Mouse (Mus musculus): ENCODE results near the gene Rps15. TPM values are rescaled to one million over a fixed set of nuclear protein-coding genes. Genes with fewer than 3 reads are reported as not detected.

Rps15 gene
- polyA plus RNA-seq, 1 experiment from 2014 or later, result 527 TPM

DNA sequence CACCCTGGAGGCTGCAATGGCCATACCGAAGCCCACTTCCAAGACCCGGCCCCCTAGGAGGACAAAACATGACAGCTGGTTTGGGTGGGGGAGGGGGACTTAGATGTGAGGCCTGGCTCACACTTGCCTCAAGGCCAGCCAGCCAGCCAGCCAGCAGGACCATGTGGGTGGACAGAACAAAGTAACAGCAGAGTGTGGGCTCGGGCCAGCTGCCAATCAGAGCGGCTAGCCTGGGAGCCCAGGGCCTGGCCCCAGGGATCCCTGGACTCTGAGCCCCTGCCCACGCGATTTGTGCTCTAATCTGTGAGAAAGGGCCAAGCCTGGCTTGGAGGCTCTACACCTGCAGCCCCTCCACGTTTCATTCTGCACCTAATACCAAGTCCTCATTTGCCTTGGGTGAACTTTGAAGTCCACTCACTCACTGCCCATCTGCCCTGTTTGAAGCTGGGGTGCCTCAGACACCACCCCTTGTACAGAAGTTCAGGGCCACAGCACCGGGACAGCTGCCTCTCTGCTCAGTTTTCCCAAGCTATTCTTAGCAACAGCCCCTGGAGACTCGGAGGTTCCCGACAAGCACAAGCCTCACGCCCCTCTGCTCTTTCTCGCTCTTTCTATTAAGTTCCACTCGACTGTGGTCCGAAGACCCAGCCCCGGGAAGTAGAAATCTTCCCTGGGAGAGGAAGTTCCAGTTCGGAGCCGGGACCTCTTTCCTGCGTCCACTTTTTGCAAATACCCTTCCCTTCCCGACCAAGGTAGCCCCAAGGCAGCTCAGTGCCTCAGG, 32.2 kb upstream of the Rps15 start:
- ATAC-seq, result no peak

DNA sequence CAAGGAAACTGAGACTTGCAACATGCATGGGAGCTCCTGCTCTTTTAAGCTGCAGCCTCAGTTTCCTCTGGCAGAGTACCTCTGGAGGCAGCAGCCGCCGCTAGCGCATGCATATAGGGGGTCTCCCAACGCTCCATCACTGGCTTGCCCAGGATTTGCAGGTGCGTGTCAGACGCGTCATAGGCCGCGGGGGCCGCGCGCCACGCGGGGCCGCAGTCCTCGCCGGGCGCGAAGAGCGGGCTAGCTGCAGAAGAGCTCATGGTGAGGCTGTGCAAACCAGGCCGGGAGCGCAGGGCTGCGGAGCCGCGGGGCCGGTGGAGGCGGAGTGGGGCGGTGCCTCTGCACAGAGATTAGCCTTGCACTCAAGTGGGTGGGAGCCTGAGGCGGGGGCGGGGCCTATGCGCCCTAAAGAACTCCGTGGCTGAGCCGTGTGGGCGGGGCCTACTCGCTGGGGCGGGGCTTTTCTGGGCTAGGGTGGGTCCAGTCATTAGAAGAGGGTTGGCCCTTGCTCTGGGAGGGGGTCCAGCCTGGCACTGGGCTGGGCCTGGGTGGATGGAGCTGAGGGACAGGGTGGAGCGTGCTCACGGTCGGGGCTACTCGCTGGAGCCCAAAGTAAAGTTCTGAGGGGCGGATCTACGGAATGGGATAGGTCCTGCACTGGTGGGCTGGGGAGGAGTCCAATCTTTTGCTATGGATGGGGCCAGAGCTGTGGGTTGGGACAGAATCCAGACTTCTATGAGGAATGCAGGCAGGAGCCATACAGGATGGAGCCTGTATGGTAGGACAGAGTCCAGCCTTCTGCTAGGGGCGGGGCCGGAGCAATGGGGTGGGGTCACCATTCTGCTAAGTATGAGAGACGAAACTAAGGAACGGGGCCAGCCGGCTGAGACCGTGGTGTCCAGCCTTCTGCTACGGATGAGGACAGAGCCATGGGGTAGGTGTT, 31.3 kb upstream of the Rps15 start, which contains the start of the genes Gamt and Dazap1:
Gene Gamt (minus strand): TSS at position 371 of the 943 bp plus-strand sequence.
Gene Dazap1 (plus strand): TSS at position 845 of the 943 bp plus-strand sequence.
- peaks cover 26% of the 10 kb centered on the region for H3K4me1 ChIP-seq (ENCODE audit: control insufficient read depth, insufficient read depth, low read depth, low read length)
- ATAC-seq, result peak; percentile 85

More for the DNA sequence above, 32.2 kb upstream of the Rps15 start:
- H3K36me3 ChIP-seq (ENCODE audit: control insufficient read depth, insufficient read depth, low read length), result peaks cover 21% of the 10 kb centered on the region
- peak overlapping the region; percentile 76 for H3K9ac ChIP-seq (ENCODE audit: low read depth, low read length)
- no peaks in the 10 kb centered on the region for H3K9me3 ChIP-seq (ENCODE audit: control insufficient read depth, low read length)
- peak overlapping the region; percentile 85 for H3K27ac ChIP-seq (ENCODE audit: low read depth, low read length)
- peak overlapping the region; percentile 47 for H3K4me3 ChIP-seq (ENCODE audit: low read length)
- peak overlapping the region; percentile 91 for H3K4me2 ChIP-seq (ENCODE audit: low read length)
- no peaks in the 10 kb centered on the region for H3K27me3 ChIP-seq (replicated peaks; ENCODE audit: control insufficient read depth, insufficient read depth, low read length)
- H3K4me1 ChIP-seq (ENCODE audit: control insufficient read depth, insufficient read depth, low read depth, low read length), result peaks cover 22% of the 10 kb centered on the region
- 3% methylated on average over 19 of the region's 19 CpGs for WGBS

DNA sequence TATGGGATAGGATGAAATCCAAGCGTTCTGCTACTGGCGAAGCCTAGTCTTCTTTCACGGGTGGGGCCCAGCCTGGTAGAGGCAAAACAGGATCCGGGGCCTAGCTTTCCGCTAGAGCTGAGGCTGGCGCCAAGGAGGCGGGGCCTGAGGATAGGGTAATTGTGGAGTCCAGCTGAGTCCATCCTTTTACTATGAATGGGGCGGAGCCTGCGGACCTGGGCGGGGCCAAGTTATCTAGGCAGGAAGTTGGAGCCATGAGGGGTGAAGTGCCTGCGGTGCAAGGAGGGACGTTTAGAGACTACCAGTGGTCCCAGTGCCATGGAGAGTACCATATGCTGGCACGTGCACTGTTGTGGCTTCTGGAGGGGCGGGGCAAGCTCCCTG, 30.7 kb upstream of the Rps15 start:
- peak; percentile 49 for ATAC-seq
- H3K4me2 ChIP-seq (ENCODE audit: low read length), result peak overlapping the region; percentile 91
- H3K4me3 ChIP-seq (ENCODE audit: low read length), result peak overlapping the region; percentile 47
- H3K4me1 ChIP-seq (ENCODE audit: control insufficient read depth, insufficient read depth, low read depth, low read length), result peaks cover 30% of the 10 kb centered on the region
- H3K27me3 ChIP-seq (replicated peaks; ENCODE audit: control insufficient read depth, insufficient read depth, low read length), result no peaks in the 10 kb centered on the region
- H3K9me3 ChIP-seq (ENCODE audit: control insufficient read depth, low read length), result no peaks in the 10 kb centered on the region
- H3K36me3 ChIP-seq (ENCODE audit: control insufficient read depth, insufficient read depth, low read length), result peaks cover 12% of the 10 kb centered on the region
- H3K9ac ChIP-seq (ENCODE audit: low read depth, low read length), result peak overlapping the region; percentile 76
- WGBS, result under 1% methylated on average over 14 of the region's 14 CpGs
- peak overlapping the region; percentile 85 for H3K27ac ChIP-seq (ENCODE audit: low read depth, low read length)

More for the DNA sequence above, 31.3 kb upstream of the Rps15 start, which contains the start of the genes Gamt and Dazap1:
- peak within 1 kb of the TSS; percentile 76 for H3K9ac ChIP-seq (ENCODE audit: low read depth, low read length)
- H3K4me3 ChIP-seq (ENCODE audit: low read length), result peak within 1 kb of the TSS; percentile 47
- H3K27ac ChIP-seq (ENCODE audit: low read depth, low read length), result peak within 1 kb of the TSS; percentile 85
- H3K27me3 ChIP-seq (replicated peaks; ENCODE audit: control insufficient read depth, insufficient read depth, low read length), result no peaks in the 10 kb centered on the region
- peaks cover 16% of the 10 kb centered on the region for H3K36me3 ChIP-seq (ENCODE audit: control insufficient read depth, insufficient read depth, low read length)
- under 1% methylated on average over 49 of the region's 49 CpGs for WGBS
- H3K4me2 ChIP-seq (ENCODE audit: low read length), result peak within 1 kb of the TSS; percentile 91
- no peaks in the 10 kb centered on the region for H3K9me3 ChIP-seq (ENCODE audit: control insufficient read depth, low read length)

DNA sequence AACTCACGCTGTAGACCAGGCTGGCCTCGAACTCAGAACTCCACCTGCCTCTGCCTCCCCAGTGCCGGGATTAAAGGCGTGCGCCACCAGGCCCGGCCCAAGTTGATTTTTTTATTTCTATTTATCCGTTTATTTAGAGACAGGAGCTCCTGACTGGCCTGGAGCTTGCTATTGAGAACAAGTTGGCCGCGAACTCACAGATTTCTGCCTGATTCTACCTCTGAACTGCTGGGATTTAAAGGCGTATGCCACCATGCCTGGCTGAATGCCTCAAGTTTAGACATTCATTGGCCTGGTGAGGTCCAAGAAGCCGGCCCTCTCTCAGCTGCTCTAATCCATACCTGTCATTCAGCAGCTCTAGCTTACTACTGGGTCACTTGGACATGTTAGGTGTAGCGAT, 30.1 kb upstream of the Rps15 start:
- Histone ChIP-seq H3K9me3 (ENCODE audit: control insufficient read depth, low read length) (no peaks in the 10 kb centered on the region), H3K36me3 (ENCODE audit: control insufficient read depth, insufficient read depth, low read length) (peaks cover 9% of the 10 kb centered on the region), H3K27me3 (replicated peaks; ENCODE audit: control insufficient read depth, insufficient read depth, low read length) (no peaks in the 10 kb centered on the region), H3K4me2 (ENCODE audit: low read length) (peak overlapping the region; percentile 91), H3K4me3 (ENCODE audit: low read length) (peak overlapping the region; percentile 47), H3K27ac (ENCODE audit: low read depth, low read length) (0 out of 2 replicates have a peak overlapping the region, but pooled peaks have one; percentile 85), H3K4me1 (ENCODE audit: control insufficient read depth, insufficient read depth, low read depth, low read length) (peaks cover 36% of the 10 kb centered on the region), H3K9ac (ENCODE audit: low read depth, low read length) (no peak overlapping the region)
- WGBS, result 73% methylated on average over 12 of the region's 12 CpGs
- no peak for ATAC-seq

DNA sequence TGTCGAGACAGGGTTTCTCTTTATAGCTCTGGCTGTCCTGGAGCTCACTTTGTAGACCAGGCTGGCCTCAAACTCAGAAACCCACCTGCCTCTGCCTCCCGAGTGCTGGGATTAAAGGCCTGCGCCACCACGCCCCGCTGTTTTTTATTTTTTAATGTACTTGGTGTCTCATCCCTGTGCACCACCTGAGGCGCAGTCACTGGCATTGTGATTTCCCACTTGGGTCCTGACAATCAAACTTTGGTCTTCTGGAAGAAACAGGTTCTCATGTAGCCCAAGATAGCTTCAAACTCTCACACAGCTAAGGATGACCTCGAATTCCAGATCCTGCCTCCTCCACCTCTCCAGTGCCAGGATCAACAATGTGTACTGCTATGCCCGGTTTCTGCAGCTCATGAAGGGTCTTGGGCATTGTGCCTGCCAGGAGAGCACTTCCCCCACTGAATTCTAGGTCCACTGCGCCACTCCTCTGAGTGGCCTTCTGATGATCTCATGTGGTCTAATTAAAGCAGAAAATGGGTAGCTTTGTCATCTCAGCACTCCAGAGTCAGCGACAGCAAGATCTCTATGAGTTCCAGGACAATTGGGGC, 29.4 kb upstream of the Rps15 start:
- no peaks in the 10 kb centered on the region for H3K9me3 ChIP-seq (ENCODE audit: control insufficient read depth, low read length)
- whole genome bisulfite sequencing, result 93% methylated on average over 10 of the region's 10 CpGs
- no peak overlapping the region for H3K4me3 ChIP-seq (ENCODE audit: low read length)
- no peaks in the 10 kb centered on the region for H3K27me3 ChIP-seq (replicated peaks; ENCODE audit: control insufficient read depth, insufficient read depth, low read length)
- H3K27ac ChIP-seq (ENCODE audit: low read depth, low read length), result no peak overlapping the region
- peaks cover 6% of the 10 kb centered on the region for H3K36me3 ChIP-seq (ENCODE audit: control insufficient read depth, insufficient read depth, low read length)
- no peak overlapping the region for H3K4me2 ChIP-seq (ENCODE audit: low read length)
- no peak for ATAC-seq
- H3K4me1 ChIP-seq (ENCODE audit: control insufficient read depth, insufficient read depth, low read depth, low read length), result peaks cover 43% of the 10 kb centered on the region
- no peak overlapping the region for H3K9ac ChIP-seq (ENCODE audit: low read depth, low read length)

DNA sequence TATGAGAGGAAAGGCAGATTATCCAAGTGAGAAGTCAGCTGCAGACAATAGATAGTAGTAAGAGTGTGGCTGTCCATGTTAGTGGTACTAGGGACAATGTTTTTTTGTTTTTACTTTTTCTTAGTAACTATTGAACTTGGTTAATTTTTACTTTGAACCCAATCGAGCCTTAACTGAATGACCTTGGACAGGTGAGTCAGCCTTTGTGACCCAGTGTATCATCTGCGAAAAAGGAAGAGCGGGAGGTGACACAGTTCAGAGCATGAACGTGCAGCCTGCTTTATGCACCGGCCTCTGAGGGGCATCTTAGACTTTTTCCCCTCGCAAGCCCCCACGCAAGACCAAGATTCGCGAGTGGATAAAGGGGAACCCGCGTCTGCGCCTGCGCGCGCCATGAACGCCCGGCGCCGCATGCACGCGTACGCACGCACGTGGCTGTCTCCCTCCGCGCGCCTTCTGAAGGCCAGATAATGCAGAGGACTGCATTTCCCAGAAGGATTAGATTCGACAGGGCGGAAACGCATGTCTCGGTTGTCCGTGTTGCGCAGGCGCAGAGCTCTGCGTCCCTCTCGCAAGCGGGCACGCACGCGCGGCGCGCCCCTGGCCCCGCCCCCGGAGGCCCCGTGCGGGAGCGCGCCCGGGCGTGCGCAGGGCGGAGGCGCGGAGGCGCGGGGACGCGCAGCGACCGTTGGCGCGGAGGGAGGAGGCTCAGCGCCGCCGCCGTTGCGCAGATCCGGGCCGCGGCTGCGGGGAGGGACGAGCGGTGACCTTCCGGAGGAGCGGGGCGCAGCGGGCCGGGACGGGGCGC, 27.7 kb upstream of the Rps15 start:
- Histone ChIP-seq H3K9ac (ENCODE audit: low read depth, low read length) (peak overlapping the region; percentile 95), H3K4me1 (ENCODE audit: control insufficient read depth, insufficient read depth, low read depth, low read length) (peaks cover 48% of the 10 kb centered on the region), H3K36me3 (ENCODE audit: control insufficient read depth, insufficient read depth, low read length) (no peaks in the 10 kb centered on the region), H3K9me3 (ENCODE audit: control insufficient read depth, low read length) (no peaks in the 10 kb centered on the region), H3K27ac (ENCODE audit: low read depth, low read length) (peak overlapping the region; percentile 83), H3K4me2 (ENCODE audit: low read length) (peak overlapping the region; percentile 78), H3K27me3 (replicated peaks; ENCODE audit: control insufficient read depth, insufficient read depth, low read length) (no peaks in the 10 kb centered on the region), H3K4me3 (ENCODE audit: low read length) (peak overlapping the region; percentile 89)
- WGBS, result 2% methylated on average over 63 of the region's 81 CpGs
- peak; percentile 76 for ATAC-seq

DNA sequence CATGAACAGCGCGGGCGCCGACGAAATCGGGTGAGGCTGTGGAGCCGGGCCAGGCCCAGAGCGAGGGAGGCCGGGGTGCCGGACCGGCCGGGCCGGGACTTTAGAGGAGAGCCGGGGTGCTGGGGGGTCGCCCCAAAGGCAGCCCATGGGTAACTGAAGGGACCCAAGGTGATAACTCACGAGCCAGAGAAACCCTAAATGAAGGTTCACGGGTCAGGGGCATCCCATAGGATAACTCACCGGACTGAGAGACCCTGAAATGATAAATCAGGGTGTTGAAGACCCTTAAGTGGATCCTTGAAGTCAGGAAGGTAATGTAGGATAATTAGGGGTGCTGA, 27.1 kb upstream of the Rps15 start:
- H3K27me3 ChIP-seq (replicated peaks; ENCODE audit: control insufficient read depth, insufficient read depth, low read length), result no peaks in the 10 kb centered on the region
- peak overlapping the region; percentile 95 for H3K9ac ChIP-seq (ENCODE audit: low read depth, low read length)
- under 1% methylated on average over 18 of the region's 18 CpGs for WGBS
- H3K27ac ChIP-seq (ENCODE audit: low read depth, low read length), result peak overlapping the region; percentile 83
- peak overlapping the region; percentile 89 for H3K4me3 ChIP-seq (ENCODE audit: low read length)
- no peak for ATAC-seq
- H3K9me3 ChIP-seq (ENCODE audit: control insufficient read depth, low read length), result no peaks in the 10 kb centered on the region
- peaks cover 46% of the 10 kb centered on the region for H3K4me1 ChIP-seq (ENCODE audit: control insufficient read depth, insufficient read depth, low read depth, low read length)
- H3K4me2 ChIP-seq (ENCODE audit: low read length), result peak overlapping the region; percentile 78
- no peaks in the 10 kb centered on the region for H3K36me3 ChIP-seq (ENCODE audit: control insufficient read depth, insufficient read depth, low read length)

DNA sequence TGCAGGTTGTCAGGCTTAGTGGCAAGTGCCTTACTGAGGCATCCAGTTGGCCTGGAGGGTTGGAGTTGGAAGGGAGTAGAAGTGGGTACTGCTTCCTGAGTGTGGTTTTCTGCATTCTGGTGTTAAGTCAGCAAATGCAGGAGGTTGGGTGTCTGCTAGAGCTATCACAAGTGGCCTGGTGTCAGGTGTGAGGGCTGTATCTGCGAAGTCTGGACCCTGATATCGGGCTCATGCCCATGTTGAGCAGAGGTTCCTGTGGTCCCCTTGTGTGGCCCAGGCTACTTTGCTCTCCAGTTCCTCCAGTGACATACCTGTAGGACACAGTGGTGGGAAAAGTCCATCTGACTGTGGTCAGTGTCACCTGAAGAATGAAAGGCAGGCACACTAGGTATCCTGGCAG, 22.2 kb upstream of the Rps15 start:
- H3K4me2 ChIP-seq (ENCODE audit: low read length), result no peak overlapping the region
- no peak for ATAC-seq
- H3K9me3 ChIP-seq (ENCODE audit: control insufficient read depth, low read length), result no peaks in the 10 kb centered on the region
- peaks cover 3% of the 10 kb centered on the region; the same call in 1 of the 2 replicates for H3K36me3 ChIP-seq (ENCODE audit: control insufficient read depth, insufficient read depth, low read length)
- peak overlapping the region; percentile 47 for H3K9ac ChIP-seq (ENCODE audit: low read depth, low read length)
- no peak overlapping the region for H3K27ac ChIP-seq (ENCODE audit: low read depth, low read length)
- H3K4me1 ChIP-seq (ENCODE audit: control insufficient read depth, insufficient read depth, low read depth, low read length), result peaks cover 55% of the 10 kb centered on the region
- no peaks in the 10 kb centered on the region for H3K27me3 ChIP-seq (replicated peaks; ENCODE audit: control insufficient read depth, insufficient read depth, low read length)
- no peak overlapping the region for H3K4me3 ChIP-seq (ENCODE audit: low read length)
- WGBS, result 96% methylated on average over 2 of the region's 2 CpGs

Measured in hindbrain, embryonic 16.5 days (tissue).